Mouse (Mus musculus) CH12.LX (cell line): ENCODE data around the gene Maz.

Experiments
- CTCF ChIP-seq, 2 experiments: IDR thresholded peaks in 1 of 2; conservative IDR thresholded peaks in 1 of 2; 2 replicates each; pipeline ENCODE4 v1.5.1; 2011 to 2012; ENCODE audit warnings: low read depth in 2 of 2, low read length in 2 of 2, improper control_type of control experiment in 1 of 2, inconsistent platforms in 1 of 2, mild to moderate bottlenecking in 1 of 2, moderate library complexity in 1 of 2
- EP300 ChIP-seq: IDR thresholded peaks from 2 replicates; pipeline ENCODE4 v1.6.1; 2011; ENCODE audit warnings: low read length, improper control_type of control experiment
- JUN ChIP-seq: IDR thresholded peaks from 2 replicates; pipeline ENCODE4 v1.6.1; 2011; ENCODE audit warnings: low read depth, mild to moderate bottlenecking, low read length, improper control_type of control experiment, moderate library complexity; ENCODE audit not compliant: insufficient read depth
- JUND ChIP-seq: conservative IDR thresholded peaks from 2 replicates; pipeline ENCODE4 v1.6.1; 2011; ENCODE audit warnings: low read depth, low read length, improper control_type of control experiment
- MAFK ChIP-seq: IDR thresholded peaks from 2 replicates; pipeline ENCODE4 v1.6.1; 2011; ENCODE audit warnings: low read length, improper control_type of control experiment; ENCODE audit not compliant: insufficient replicate concordance
- MEF2A ChIP-seq: IDR thresholded peaks from 2 replicates; pipeline ENCODE4 v1.6.1; 2014; ENCODE audit warnings: low read depth, mild to moderate bottlenecking, inconsistent platforms, low read length, improper control_type of control experiment, borderline replicate concordance
- NRF1 ChIP-seq: IDR thresholded peaks from 2 replicates; pipeline ENCODE4 v1.6.1; 2014; ENCODE audit warnings: low read depth, mild to moderate bottlenecking, inconsistent platforms, low read length, improper control_type of control experiment, moderate library complexity
- POLR2A ChIP-seq: IDR thresholded peaks from 2 replicates; pipeline ENCODE4 v1.6.1; 2011; ENCODE audit warnings: low read depth, mild to moderate bottlenecking, improper control_type of control experiment, low read length
- POLR2AphosphoS2 ChIP-seq: IDR thresholded peaks from 2 replicates; pipeline ENCODE4 v1.6.1; 2011; ENCODE audit warnings: low read depth, low read length, improper control_type of control experiment
- TBP ChIP-seq: conservative IDR thresholded peaks from 2 replicates; pipeline ENCODE4 v1.6.1; 2011; ENCODE audit warnings: low read depth, low read length, improper control_type of control experiment
- USF2 ChIP-seq: conservative IDR thresholded peaks from 2 replicates; pipeline ENCODE4 v1.6.1; 2011; ENCODE audit warnings: low read depth, low read length, improper control_type of control experiment
- ZMIZ1 ChIP-seq: IDR thresholded peaks from 2 replicates; pipeline ENCODE4 v1.6.1; 2012; ENCODE audit warnings: low read depth, mild to moderate bottlenecking, inconsistent platforms, low read length, improper control_type of control experiment

DNA sequence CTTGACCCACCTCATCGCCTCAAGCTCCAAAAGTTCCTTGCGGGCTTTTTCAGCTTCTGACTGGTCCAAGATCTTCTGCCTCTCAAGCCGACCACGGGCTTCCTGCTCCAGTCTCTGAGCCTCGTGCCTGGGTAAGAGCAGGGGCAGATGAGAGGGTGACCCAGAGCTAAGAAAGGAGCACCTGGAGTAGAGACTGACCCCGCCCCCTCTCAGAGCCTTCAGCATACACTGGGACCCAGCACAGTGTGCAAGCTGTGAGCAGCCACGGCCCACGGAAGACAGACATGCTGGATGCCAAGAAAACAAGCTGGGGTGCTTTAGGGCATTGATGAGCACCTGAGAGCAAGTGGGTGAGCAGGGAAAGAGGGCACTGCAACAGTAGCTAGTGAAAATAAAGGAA lies 38.0 kb downstream of the Maz start:
- TF ChIP-seq MEF2A (no peak), TBP (no peak), JUND (no peak), ZMIZ1 (no peak), NRF1 (no peak), JUN (no peak), USF2 (no peak), EP300 (no peak), POLR2A (no peak), POLR2AphosphoS2 (no peak), MAFK (no peak), CTCF (conservative IDR thresholded peaks at IDR 0.05 in 1 of 2, IDR thresholded peaks at IDR 0.05 in 1 of 2; ENCODE audit: low read depth in 2 of 2, low read length in 2 of 2) (no peak)
